Mouse (Mus musculus) bone marrow, adult 2 months (tissue): ENCODE measurements around the gene Prpsap1. TPM values are rescaled to one million over a fixed set of nuclear protein-coding genes. Genes with fewer than 3 reads are reported as not detected.

ENCODE experiments used
- H3K27ac ChIP-seq: fragments of 200-500 bp; 2 replicates; pipeline ENCODE4 v1.5.1; 2012; ENCODE audit warnings: low read depth, mild to moderate bottlenecking, control low read depth, inconsistent platforms, low read length; ENCODE audit not compliant: control insufficient read depth, poor library complexity, insufficient read depth
- H3K4me1 ChIP-seq: fragments of 200-500 bp; 2 replicates; pipeline ENCODE4 v1.6.1; 2011; ENCODE audit warnings: low read length; ENCODE audit not compliant: control insufficient read depth, insufficient read depth
- H3K4me3 ChIP-seq: fragments of 200-500 bp; replicated peaks from 2 replicates; pipeline ENCODE3; 2011; ENCODE audit warnings: mild to moderate bottlenecking, low read depth, low read length, control low read depth; ENCODE audit not compliant: control insufficient read depth
- CTCF ChIP-seq: fragments of 200-500 bp; IDR thresholded peaks from 2 replicates; pipeline ENCODE4 v1.5.1; 2011; ENCODE audit warnings: low read length, control low read depth; ENCODE audit not compliant: control insufficient read depth, insufficient read depth
- POLR2A ChIP-seq: fragments of 200-500 bp; IDR thresholded peaks from 2 replicates; pipeline ENCODE4 v1.6.1; 2011; ENCODE audit warnings: low read depth, mild to moderate bottlenecking, control low read depth, low read length, borderline replicate concordance; ENCODE audit not compliant: control insufficient read depth
- WGBS: fragments of 180-500 bp; shearing (Covaris S2); methylation state at CpG from one replicate; pipeline ENCODE4 v1.1.7; 2018; 5-methylcytosine and 5-hydroxymethylcytosine counted together
- polyA plus RNA-seq: library from polyadenylated mRNA; stranded (reverse); fragments of >200 nt; gene quantifications from 2 replicates; pipeline ENCODE4 v1.2.4, GENCODE M21; 2011; ENCODE audit warnings: low replicate concordance; ENCODE audit not compliant: missing spikeins, insufficient read depth, insufficient read length

Prpsap1 gene
- polyA plus RNA-seq, 1 experiment: 41.9 TPM

DNA sequence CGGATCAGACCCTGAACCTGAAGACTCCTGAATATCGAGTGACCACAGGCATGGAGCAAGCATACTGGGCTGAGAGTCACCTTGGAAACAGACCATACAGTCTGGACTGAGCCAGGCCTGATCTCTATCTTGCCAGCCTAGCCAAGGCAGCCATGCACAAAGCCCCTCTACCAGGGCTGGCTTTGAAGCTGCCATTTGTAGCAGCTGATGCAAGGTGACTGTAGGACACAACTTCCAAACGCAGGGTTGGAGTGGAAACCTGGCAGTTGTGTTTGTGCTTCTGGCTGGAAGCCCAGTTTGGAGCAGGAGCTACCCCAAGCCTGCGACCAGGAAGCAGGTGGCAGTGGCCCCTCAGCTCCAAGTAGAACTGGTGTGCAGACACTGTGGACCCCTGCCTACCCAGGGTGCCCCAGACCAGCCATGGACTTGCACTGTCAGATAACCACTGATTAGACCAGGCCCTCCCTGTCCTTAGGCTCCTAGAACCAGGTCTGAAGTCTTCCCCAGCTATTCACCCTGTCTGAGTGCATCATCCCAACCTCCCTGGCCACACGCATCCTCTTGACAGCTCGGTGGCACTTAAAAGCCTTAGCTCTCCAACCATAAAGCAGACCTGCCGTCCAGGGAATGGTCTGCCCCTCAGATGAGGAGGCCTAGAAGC lies 53.5 kb downstream of the Prpsap1 start:
- WGBS: 64% methylated on average over 7 of the region's 7 CpGs
- no peak overlapping the region for H3K4me3 ChIP-seq
- no peak overlapping the region; the same call in 1 of the 2 replicates for H3K27ac ChIP-seq
- TF ChIP-seq CTCF (no peak), POLR2A (no peak)
- no peaks in the 10 kb centered on the region; the same call in 1 of the 2 replicates for H3K4me1 ChIP-seq

DNA sequence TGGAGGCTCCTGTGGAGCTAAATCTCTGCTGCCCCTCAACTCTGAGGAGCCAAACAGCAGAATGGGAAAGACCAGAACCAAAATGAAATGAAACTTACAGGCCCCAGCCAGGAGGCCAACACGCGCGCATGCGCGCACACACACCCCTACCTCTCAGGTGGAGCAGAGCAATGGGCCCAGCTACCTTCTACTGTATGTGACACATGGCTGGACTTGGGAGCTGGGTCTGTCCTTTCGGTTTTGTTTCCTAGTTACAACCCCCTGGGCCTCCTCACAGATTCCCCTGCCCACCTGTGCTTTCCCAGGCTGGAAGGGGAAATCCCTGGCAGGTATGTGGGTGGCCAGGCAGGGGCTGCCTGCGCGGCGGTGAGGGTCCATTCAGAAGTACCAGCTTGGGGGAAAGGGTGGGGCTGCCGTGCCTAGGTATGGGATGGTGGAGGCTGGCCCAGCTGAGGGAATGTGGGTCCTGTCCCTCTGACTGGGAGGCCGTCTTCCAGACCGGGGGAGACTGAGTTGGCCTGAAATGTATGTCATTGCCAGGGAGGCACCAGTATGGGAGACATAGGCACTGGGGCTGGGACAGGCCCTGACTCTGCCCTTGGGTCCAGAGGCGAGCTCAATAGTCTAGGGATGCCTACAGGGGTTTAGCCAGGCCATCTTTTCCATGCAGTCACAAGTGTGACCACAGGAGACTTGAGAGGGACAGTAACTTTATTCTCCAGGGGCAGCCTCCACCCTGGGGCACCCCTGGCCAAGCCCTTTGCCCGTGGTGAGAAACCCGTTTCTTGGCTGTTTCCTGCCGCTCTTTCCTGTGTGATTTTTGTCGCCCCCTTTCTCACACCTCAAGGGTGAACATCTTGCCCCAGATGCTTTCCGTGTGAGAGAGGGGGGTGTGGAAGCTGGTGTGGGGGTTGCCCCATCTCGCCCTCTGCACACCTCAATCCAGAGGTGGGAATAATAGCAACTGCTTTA lies 54.4 kb downstream of the Prpsap1 start:
- H3K4me3 ChIP-seq: no peak overlapping the region
- H3K27ac ChIP-seq: peak overlapping the region; percentile 61
- no peaks in the 10 kb centered on the region; the same call in 1 of the 2 replicates for H3K4me1 ChIP-seq
- no peak for TF ChIP-seq CTCF
- peak; percentile 17; the same call in 1 of the 2 replicates for TF ChIP-seq POLR2A
- 61% methylated on average over 19 of the region's 19 CpGs for WGBS

DNA sequence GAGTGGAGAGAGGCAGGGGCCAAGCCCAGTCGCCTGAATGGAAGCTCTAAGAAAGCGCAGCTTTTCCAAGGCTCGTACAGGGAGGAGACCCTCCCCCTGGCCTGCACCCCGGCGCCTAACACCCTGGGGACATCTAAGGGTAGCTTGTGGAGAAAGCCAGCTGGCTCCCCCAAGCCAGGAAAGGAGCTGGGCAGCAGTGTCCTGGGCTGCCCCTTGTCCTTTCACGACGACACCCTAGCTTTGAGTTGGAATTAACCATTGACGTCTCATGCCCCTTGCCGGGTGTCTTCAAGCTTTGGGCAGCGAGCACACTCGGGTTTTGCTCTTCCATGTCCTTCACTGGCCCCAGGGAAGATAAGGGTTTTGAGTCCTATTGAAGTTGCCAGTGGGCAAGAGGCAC lies 56.5 kb downstream of the Prpsap1 start:
- WGBS: 85% methylated on average over 11 of the region's 11 CpGs
- Histone ChIP-seq H3K27ac (peak overlapping the region; percentile 86), H3K4me3 (no peak overlapping the region), H3K4me1 (peaks cover 2% of the 10 kb centered on the region; the same call in 1 of the 2 replicates)
- no peak for TF ChIP-seq CTCF
- no peak for TF ChIP-seq POLR2A

DNA sequence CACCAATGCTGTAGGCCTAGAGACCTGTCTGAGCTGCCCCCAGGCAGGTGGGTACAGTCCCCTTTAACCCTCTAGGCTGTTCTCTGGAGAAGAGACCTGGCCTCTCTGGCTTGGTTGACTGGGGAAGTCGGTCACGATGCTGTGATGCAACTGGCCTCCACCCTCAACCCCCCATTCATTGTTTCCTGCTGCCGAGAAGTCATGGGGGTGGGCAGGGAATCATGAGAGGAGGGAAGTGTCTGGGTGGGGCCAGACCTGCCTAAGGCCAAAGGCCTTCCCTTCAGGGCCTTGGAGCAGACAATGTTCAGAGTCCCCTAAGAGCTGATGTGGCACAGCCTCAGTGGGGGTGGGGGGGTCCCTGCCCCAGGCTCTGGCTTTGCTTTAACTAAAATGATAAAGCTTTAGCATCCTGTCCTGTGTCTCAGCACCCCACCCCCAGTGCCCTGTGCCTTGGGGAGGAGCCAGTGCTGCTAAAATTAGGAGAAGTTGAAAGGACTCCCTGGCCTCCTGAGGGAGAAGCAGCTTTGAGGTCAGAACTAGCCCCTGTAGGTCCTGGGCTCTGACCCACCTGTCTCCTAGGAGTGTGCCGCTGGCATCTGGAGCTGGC lies 57.2 kb downstream of the Prpsap1 start:
- Histone ChIP-seq H3K4me3 (peak overlapping the region; percentile 30), H3K27ac (peak overlapping the region; percentile 86), H3K4me1 (peaks cover 2% of the 10 kb centered on the region; the same call in 1 of the 2 replicates)
- no peak for TF ChIP-seq CTCF
- no peak for TF ChIP-seq POLR2A
- 9% methylated on average over 4 of the region's 4 CpGs for WGBS

DNA sequence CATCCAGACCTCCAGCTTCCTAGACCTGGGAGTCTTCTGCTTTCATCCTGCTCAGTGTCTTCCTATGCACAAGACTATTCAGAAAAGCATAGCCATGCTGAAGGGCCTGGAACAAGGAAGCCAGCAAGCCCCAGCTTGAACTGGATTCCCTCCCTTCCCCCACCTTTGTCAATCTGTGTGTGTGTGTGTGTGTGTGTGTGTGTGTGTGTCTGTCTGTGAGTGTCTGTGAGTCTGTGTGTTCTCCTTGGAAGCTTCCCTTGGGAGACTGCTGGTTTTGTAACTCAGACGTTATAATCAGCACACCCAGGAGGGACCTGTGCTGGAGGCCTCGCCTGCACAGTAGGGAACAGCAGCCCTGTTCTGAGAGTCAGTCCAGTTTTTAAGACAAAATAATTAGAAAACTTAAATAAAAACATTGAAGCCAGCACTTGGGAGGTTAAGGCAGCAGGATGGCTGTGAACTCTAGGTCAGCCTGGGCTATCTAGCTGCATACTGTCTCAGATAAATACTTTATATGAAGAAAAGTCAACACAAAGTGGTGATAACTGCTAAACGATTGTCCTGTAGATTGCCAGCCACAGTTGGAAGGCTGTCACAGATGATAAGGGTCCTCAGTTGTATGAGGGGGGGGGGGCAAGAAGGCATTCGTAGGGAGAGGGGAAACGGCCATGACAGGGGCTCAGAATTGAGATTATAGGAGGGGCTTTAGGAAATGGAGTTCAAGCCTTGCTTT lies 57.8 kb downstream of the Prpsap1 start:
- WGBS: 6% methylated on average over 5 of the region's 5 CpGs
- Histone ChIP-seq H3K27ac (peak overlapping the region; percentile 86), H3K4me1 (peaks cover 2% of the 10 kb centered on the region; the same call in 1 of the 2 replicates), H3K4me3 (peak overlapping the region; percentile 32)
- no peak for TF ChIP-seq POLR2A

DNA sequence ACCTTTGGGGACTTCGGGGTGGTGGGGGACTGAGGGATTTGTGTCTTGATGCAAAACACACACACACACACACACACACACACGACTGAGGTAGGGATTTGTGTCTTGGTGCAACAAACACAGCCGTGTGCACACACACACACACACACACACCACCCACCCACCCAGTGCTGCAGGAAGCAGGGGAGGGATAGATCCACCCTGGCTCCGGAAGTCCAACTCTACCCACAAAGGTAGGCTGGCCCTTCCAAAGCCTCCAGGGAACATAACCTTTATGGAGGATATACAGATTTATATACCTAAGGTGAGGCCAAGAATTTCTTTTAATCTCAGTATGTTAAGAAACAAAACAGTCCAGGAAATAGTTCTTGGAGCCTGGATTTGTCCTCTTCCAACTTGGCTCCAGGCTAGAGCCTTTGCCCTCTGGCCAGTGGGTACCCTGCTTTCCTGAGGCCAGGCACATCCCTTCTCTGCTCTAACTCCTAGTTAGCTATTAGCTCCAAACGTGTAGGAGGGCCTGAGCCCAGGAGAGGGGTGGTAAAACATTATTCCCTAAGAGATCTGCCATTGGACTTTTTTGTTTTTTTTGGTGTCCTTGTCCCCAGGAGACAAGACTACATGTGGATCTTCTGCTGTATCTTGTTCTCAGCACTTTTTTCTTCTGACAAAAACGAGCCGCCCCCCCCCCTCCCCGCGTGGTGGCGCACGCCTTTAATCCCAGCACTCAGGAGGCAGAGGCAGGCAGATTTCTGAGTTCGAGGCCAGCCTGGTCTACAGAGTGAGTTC lies 58.8 kb downstream of the Prpsap1 start:
- H3K4me1 ChIP-seq: peaks cover 4% of the 10 kb centered on the region
- WGBS: 35% methylated on average over 12 of the region's 12 CpGs

More for the DNA sequence above, 58.8 kb downstream of the Prpsap1 start:
- H3K27ac ChIP-seq: peak overlapping the region; percentile 95
- H3K4me3 ChIP-seq: peak overlapping the region; percentile 98
- TF ChIP-seq POLR2A: no peak
- no peak for TF ChIP-seq CTCF
